In the genomic region with DNA sequence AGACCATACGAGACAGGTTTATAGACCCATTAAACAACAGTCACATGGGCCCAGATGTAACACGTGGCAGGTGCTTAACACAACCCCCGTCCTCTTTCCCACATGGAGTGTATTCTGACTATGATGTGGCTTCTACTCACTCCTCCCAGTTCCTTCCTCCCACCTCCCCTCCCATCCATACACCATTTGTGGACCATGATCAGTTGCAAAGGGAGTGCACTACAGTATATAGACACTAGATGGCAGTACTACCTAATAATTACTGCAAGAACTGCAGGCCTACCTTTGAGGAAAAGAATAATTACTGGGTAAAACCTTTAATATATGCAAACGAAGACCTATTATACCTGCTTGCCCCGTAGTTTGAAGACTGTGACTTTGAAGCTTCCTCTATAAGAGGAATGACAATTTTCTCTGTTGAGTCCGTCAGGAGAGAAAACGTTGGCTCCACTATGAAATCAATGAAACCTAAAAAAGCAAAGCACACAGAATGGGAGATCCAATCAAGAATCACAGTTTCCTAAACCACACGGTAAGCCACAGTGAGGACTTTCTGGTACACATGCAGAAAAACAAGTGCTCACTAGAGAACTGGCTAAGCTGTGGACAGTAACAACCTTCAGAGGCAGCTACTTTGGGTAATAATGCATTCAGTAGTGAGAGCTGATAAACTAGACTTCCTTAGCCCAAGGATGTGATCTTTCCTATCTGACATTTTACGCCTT, we compare ENCODE assay signal across 9 mouse cellular contexts.
A peak's percentile ranks its signal among the peaks of the same experiment; 100 is the strongest.
DNase-seq lines count a peak whose midpoint lies in the region; ATAC-seq and TF ChIP-seq lines count a peak whose summit lies in the region.
"Had no signal": no experiment of that assay in that cellular context is flagged by ENCODE, and none has a peak within 500 bp of the region (broad histone marks: within the 10 kb centered on the region; RNA-seq: fewer than 3 reads in every experiment).

No protein-coding gene starts in this region.

- H3K36me3 ChIP-seq in hindbrain, embryonic 10.5 days = no peaks in the 10 kb centered on the region
- no peaks in the 10 kb centered on the region for H3K36me3 ChIP-seq in stomach, postnatal 0 days (ENCODE audit: control insufficient read depth, insufficient read depth, low read length)
- H3K36me3 ChIP-seq: limb, embryonic 12.5 days had no signal

- TF ChIP-seq CTCF in layer of hippocampus, adult 2 months (conservative IDR thresholded peaks at IDR 0.05) = peak; percentile 95
- peak; percentile 93 for TF ChIP-seq CTCF in stomach, postnatal 0 days (IDR thresholded peaks at IDR 0.05; ENCODE audit: low read depth)

- no peak overlapping the region for H3K4me2 ChIP-seq in stomach, postnatal 0 days (replicated peaks; ENCODE audit: low read depth)
- H3K4me2 ChIP-seq: limb, embryonic 12.5 days had no signal

- WGBS in hindbrain, embryonic 10.5 days = 47% methylated on average over 9 of the region's 9 CpGs
- WGBS in stomach, postnatal 0 days = 43% methylated on average over 9 of the region's 9 CpGs

- ATAC-seq in stomach, postnatal 0 days (ENCODE audit: low FRiP score, low TSS enrichment) = peak; percentile 60; the same call in 1 of the 2 replicates

- no peaks in the 10 kb centered on the region for H3K9me3 ChIP-seq in hindbrain, embryonic 10.5 days
- H3K9me3 ChIP-seq in stomach, postnatal 0 days (ENCODE audit: control insufficient read depth, low read length) = no peaks in the 10 kb centered on the region
- H3K9me3 ChIP-seq: limb, embryonic 12.5 days had no signal

- peak; percentile 7 for DNase-seq in adrenal gland, adult 2 months
- no peak for DNase-seq in adrenal gland, postnatal 4 days (ENCODE audit: low spot score in 2 of 2)
- DNase-seq in MEL-GATA-1-ER (ENCODE audit: extremely low read depth, low read depth) = peak; percentile 47
- DNase-seq in embryo, embryonic 11 days = peak; percentile 74
- peak; percentile 7 for DNase-seq in hindbrain, embryonic 10.5 days (ENCODE audit: low spot score)
- peak; percentile 51 to 72 for DNase-seq in layer of hippocampus, adult 2 months (ENCODE audit: low spot score in 2 of 2)
- DNase-seq in lung, postnatal 36 days = peak; percentile 55
- no peak for DNase-seq in stomach, postnatal 0 days (ENCODE audit: low spot score)

- H3K27ac ChIP-seq in hindbrain, embryonic 10.5 days = no peak overlapping the region
- no peak overlapping the region for H3K27ac ChIP-seq in layer of hippocampus, adult 2 months
- H3K27ac ChIP-seq in stomach, postnatal 0 days (replicated peaks) = no peak overlapping the region
- H3K27ac ChIP-seq: limb, embryonic 12.5 days had no signal

- no peak for TF ChIP-seq EP300 in stomach, postnatal 0 days (optimal IDR thresholded peaks at IDR 0.05)

- H3K4me1 ChIP-seq in hindbrain, embryonic 10.5 days (replicated peaks) = no peaks in the 10 kb centered on the region
- H3K4me1 ChIP-seq in stomach, postnatal 0 days (replicated peaks; ENCODE audit: control insufficient read depth, insufficient read depth) = no peaks in the 10 kb centered on the region
- H3K4me1 ChIP-seq: limb, embryonic 12.5 days had no signal

- H3K27me3 ChIP-seq in hindbrain, embryonic 10.5 days (ENCODE audit: insufficient read depth, poor library complexity, severe bottlenecking) = no peaks in the 10 kb centered on the region
- H3K27me3 ChIP-seq in stomach, postnatal 0 days (ENCODE audit: control insufficient read depth, insufficient read depth, low read length) = no peaks in the 10 kb centered on the region
- H3K27me3 ChIP-seq: limb, embryonic 12.5 days had no signal

- no peak overlapping the region for H3K9ac ChIP-seq in stomach, postnatal 0 days (ENCODE audit: low read length)
- H3K9ac ChIP-seq: limb, embryonic 12.5 days had no signal

- no peak overlapping the region for H3K4me3 ChIP-seq in hindbrain, embryonic 10.5 days
- H3K4me3 ChIP-seq in layer of hippocampus, adult 2 months = no peak overlapping the region
- no peak overlapping the region for H3K4me3 ChIP-seq in stomach, postnatal 0 days (ENCODE audit: low read depth, low read length)
- H3K4me3 ChIP-seq: limb, embryonic 12.5 days had no signal

Comparison
In these comparisons a context has a peak if more than half of its experiments do, and no peak if none do; other contexts are left out.
1. DNase-seq: peak in adrenal gland, adult 2 months (single experiment), MEL-GATA-1-ER (single experiment), embryo, embryonic 11 days (single experiment), hindbrain, embryonic 10.5 days (single experiment), layer of hippocampus, adult 2 months (2 of 2) and lung, postnatal 36 days (single experiment); none in adrenal gland, postnatal 4 days (0 of 2) and stomach, postnatal 0 days (single experiment).